Mouse (Mus musculus) kidney, embryonic 16.5 days (tissue): ENCODE results near the gene Zfp740. TPM values are rescaled to one million over a fixed set of nuclear protein-coding genes. Genes with fewer than 3 reads are reported as not detected.

ENCODE experiments used
- polyA plus RNA-seq: library from polyadenylated mRNA; unstranded; fragments of >200 nt; fragmentation: Nextera tagmentation; extraction: Ambion mirVana; gene quantifications from 2 replicates; pipeline ENCODE4 v1.2.1, GENCODE M21; 2015

The Zfp740 gene
- polyA plus RNA-seq, 1 experiment from 2014 or later = 82.1 TPM

Other genes with a start within 250 kb of the Zfp740 start
- 0.06 and 0.16 TPM in 2 replicates for gene Krt78, start 249.0 kb upstream of the Zfp740 start, polyA plus RNA-seq
- gene Krt8, start 198.8 kb upstream of the Zfp740 start, polyA plus RNA-seq = 267 and 282 TPM in 2 replicates
- 216 and 223 TPM in 2 replicates for gene Krt18, start 175.1 kb upstream of the Zfp740 start, polyA plus RNA-seq
- gene Eif4b, start 129.5 kb upstream of the Zfp740 start, polyA plus RNA-seq = 137 and 140 TPM in 2 replicates
- 51.2 and 56.3 TPM in 2 replicates for gene Tns2, start 102.8 kb upstream of the Zfp740 start, polyA plus RNA-seq
- 19.0 and 22.4 TPM in 2 replicates for gene Spryd3, start 67.0 kb upstream of the Zfp740 start, polyA plus RNA-seq
- 33.0 and 33.9 TPM in 2 replicates for gene Igfbp6, start 58.9 kb upstream of the Zfp740 start, polyA plus RNA-seq
- 0.40 and 0.41 TPM in 2 replicates for gene Soat2, start 52.7 kb upstream of the Zfp740 start, polyA plus RNA-seq
- 131 and 153 TPM in 2 replicates for gene Csad, start 1.5 kb downstream of the Zfp740 start, polyA plus RNA-seq
- 1.4 and 1.9 TPM in 2 replicates for gene Itgb7, start 28.7 kb downstream of the Zfp740 start, polyA plus RNA-seq
- gene Rarg, start 54.3 kb downstream of the Zfp740 start, polyA plus RNA-seq = 31.9 and 35.4 TPM in 2 replicates
- 0.36 and 0.89 TPM in 2 replicates for gene Gm9918, start 67.3 kb downstream of the Zfp740 start, polyA plus RNA-seq
- gene Mfsd5, start 76.2 kb downstream of the Zfp740 start, polyA plus RNA-seq = 76.5 and 78.8 TPM in 2 replicates
- 31.4 and 33.6 TPM in 2 replicates for gene Espl1, start 93.0 kb downstream of the Zfp740 start, polyA plus RNA-seq
- gene Pfdn5, start 122.9 kb downstream of the Zfp740 start, polyA plus RNA-seq = 376 and 377 TPM in 2 replicates
- 118 and 120 TPM in 2 replicates for gene Myg1, start 128.5 kb downstream of the Zfp740 start, polyA plus RNA-seq
- gene Aaas, start 147.5 kb downstream of the Zfp740 start, polyA plus RNA-seq = 89.2 and 91.7 TPM in 2 replicates
- gene Sp7, start 163.9 kb downstream of the Zfp740 start, polyA plus RNA-seq = 1.2 and 1.3 TPM in 2 replicates
- gene Sp1, start 202.9 kb downstream of the Zfp740 start, polyA plus RNA-seq = 10.6 and 11.3 TPM in 2 replicates
- 1.7 and 2.0 TPM in 2 replicates for gene Amhr2, start 242.1 kb downstream of the Zfp740 start, polyA plus RNA-seq